Mouse (Mus musculus): ENCODE data around the gene Crtac1.

DNA sequence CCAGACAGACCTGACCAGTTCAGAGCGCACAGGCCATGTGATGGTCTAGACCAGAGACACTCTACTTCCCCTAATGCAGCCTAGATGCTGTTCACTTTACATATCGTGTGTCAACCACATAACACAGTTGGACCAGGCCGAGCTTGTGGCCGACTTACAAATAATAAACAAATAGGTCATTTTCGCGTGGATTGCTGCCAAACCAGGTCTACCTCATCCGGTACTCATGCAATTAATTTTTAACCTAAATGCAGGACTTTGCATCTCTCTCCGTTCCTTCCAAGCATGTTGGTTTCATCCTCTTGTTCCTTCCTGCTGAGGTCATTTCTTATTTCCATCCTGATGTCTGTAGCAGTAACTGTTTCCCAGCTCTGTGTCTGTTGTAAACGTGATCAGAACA is 22.4 kb upstream of the Crtac1 start:
- no peak for TF ChIP-seq CTCF (IDR thresholded peaks at IDR 0.05; ENCODE audit: borderline replicate concordance, insufficient read depth, low read length)
- no peak for TF ChIP-seq POLR2A (IDR thresholded peaks at IDR 0.05; ENCODE audit: low read depth, low read length)

Data from embryonic fibroblast, embryonic 13.5 days (primary cell).